Mouse (Mus musculus): ENCODE results near the gene Wipf1. TPM values are rescaled to one million over a fixed set of nuclear protein-coding genes. Genes with fewer than 3 reads are reported as not detected.

Wipf1 gene
- polyA plus RNA-seq, 1 experiment from 2014 or later, result 2.3 TPM

DNA sequence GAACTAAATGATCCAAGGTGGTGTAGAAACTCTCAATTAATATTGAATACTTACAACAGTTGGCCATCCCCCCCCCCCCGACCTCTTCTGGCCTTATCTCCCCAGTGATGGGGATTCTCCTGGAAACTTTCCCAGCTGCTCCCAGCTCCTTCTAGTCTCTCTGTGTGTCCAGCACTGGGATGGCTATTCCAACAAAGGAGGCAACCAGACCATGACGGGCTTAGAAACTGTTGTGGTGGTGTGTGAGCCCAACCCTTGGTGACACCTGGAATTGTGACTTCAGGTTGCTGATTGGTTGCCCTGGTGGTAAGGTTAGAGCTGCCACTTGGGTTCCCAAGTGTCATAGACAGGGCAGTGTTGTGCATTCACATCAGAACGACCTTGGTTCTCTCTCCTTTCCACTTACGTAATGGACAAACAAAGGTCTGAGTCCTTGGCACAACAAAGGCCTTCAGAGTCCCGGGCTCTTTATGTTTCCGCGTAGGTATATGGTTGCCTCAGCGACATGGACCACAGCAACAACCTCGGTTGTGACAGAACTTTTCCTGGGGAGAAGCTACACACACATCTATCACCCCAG lies 123.1 kb downstream of the Wipf1 start:
- H3K4me3 ChIP-seq, result no peak overlapping the region
- H3K4me1 ChIP-seq (replicated peaks), result peaks cover 4% of the 10 kb centered on the region; the same call in 1 of the 2 replicates
- H3K9ac ChIP-seq, result no peak overlapping the region
- no peak overlapping the region for H3K27ac ChIP-seq
- 86% methylated on average over 9 of the region's 9 CpGs for WGBS
- no peaks in the 10 kb centered on the region for H3K9me3 ChIP-seq
- no peak overlapping the region for H3K4me2 ChIP-seq
- no peaks in the 10 kb centered on the region for H3K27me3 ChIP-seq
- ATAC-seq (ENCODE audit: low FRiP score), result no peak
- H3K36me3 ChIP-seq, result no peaks in the 10 kb centered on the region

DNA sequence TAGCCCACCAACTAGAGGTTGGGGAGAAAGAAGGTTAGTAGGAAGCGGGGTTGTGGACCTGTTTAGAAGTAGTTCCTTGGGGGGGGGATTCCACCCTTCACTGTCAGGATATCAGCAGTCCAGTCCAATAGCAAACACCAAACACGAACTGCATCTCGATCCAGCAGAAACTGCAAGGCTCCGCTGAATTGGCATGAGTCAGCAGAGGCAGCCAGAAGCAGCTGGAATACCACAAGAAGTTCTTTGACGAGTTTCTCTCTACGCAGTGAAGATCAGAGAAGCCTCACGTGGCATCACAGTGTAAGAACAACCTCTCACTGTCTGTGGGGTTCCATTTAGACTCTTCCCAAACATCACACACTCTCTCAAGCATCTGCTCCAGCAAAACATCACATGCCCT lies 124.6 kb downstream of the Wipf1 start:
- no peak for ATAC-seq (ENCODE audit: low FRiP score)
- WGBS, result 90% methylated on average over 7 of the region's 7 CpGs
- no peaks in the 10 kb centered on the region for H3K36me3 ChIP-seq

DNA sequence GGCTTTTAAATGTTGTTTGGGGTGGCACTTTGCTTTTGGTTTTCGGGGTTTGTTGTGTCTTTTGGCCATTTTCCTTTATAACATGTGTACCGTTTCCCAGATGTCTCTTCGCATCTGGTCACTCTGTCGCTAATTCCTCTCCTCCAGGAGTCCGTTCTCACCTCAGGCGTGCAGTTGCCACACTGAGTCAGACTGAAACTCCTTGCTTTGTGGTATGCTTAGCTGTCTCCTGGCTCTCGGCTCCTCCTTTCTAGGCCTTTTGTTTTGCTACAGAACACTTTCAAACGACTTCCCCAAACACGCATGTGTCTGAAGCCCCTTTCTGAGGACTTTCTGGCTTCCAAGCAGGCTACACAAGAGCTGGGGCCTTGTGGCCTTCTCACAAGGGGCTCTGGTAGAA lies 125.1 kb downstream of the Wipf1 start:
- WGBS, result 87% methylated on average over 9 of the region's 9 CpGs
- no peak overlapping the region for H3K4me2 ChIP-seq
- H3K4me1 ChIP-seq (replicated peaks), result peaks cover 4% of the 10 kb centered on the region; the same call in 1 of the 2 replicates
- no peaks in the 10 kb centered on the region for H3K9me3 ChIP-seq
- no peak for ATAC-seq (ENCODE audit: low FRiP score)
- H3K9ac ChIP-seq, result no peak overlapping the region
- H3K27me3 ChIP-seq, result no peaks in the 10 kb centered on the region
- no peak overlapping the region for H3K27ac ChIP-seq
- H3K4me3 ChIP-seq, result no peak overlapping the region
- no peaks in the 10 kb centered on the region for H3K36me3 ChIP-seq

More for the DNA sequence above, 124.6 kb downstream of the Wipf1 start:
- no peaks in the 10 kb centered on the region for H3K9me3 ChIP-seq
- H3K4me1 ChIP-seq (replicated peaks), result peaks cover 4% of the 10 kb centered on the region; the same call in 1 of the 2 replicates
- no peak overlapping the region for H3K4me2 ChIP-seq
- H3K27ac ChIP-seq, result no peak overlapping the region
- H3K9ac ChIP-seq, result no peak overlapping the region
- H3K4me3 ChIP-seq, result no peak overlapping the region
- no peaks in the 10 kb centered on the region for H3K27me3 ChIP-seq

DNA sequence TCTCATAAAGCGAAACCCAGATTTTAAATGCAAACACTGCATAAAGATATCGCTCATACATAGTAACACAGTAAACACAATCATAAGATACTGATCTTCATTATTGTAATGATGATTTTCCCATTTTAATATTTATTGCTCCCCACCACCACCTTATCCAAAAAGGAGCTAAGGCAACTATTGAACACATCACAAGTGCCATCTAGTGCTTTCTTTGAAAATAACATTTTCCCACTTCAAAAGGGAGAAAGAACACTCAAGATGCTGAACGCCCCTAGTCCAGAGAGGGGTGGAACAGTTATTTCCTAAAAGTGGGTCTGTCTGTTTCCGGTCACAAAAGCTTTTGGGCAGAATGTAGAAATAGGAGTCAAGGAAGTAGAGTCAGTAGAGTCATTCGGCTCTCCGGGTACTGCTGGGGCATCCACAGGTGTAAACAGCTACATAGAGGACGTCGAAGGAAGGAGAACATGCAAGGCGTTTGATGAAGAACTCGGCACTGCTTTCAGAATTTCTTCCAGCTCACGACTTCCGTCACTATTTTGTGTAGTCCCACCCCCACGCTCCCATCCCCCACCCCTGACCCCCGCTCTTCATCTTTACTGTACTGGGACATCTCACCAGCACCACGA lies 126.0 kb downstream of the Wipf1 start:
- 84% methylated on average over 15 of the region's 15 CpGs for WGBS
- no peak overlapping the region for H3K9ac ChIP-seq
- H3K27ac ChIP-seq, result no peak overlapping the region
- peaks cover 4% of the 10 kb centered on the region; the same call in 1 of the 2 replicates for H3K4me1 ChIP-seq (replicated peaks)
- H3K4me3 ChIP-seq, result no peak overlapping the region
- ATAC-seq (ENCODE audit: low FRiP score), result no peak
- no peak overlapping the region for H3K4me2 ChIP-seq
- no peaks in the 10 kb centered on the region for H3K9me3 ChIP-seq
- H3K27me3 ChIP-seq, result no peaks in the 10 kb centered on the region
- H3K36me3 ChIP-seq, result no peaks in the 10 kb centered on the region

DNA sequence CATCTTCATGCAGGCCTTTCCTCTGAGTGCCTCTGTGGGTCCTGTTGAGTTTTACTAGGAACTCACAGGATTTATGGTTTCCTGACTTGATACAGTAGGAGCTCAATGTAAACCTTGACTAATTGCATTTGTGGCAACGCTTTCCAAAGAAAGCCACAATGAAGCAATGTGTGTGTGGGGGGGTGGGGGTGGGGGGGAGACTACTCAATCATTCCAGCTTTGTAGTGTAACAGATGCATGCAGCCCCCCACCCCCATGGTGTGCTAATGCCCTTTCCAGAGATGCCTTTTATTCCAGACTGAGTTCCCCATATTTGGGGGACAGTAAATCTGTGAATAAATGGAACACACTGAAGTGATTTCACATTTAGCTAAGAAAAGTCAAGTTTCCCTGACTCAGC lies 127.8 kb downstream of the Wipf1 start:
- H3K36me3 ChIP-seq, result no peaks in the 10 kb centered on the region
- no peaks in the 10 kb centered on the region for H3K9me3 ChIP-seq
- H3K9ac ChIP-seq, result no peak overlapping the region
- no peak overlapping the region for H3K4me2 ChIP-seq
- 48% methylated on average over 1 of the region's 1 CpGs for WGBS
- ATAC-seq (ENCODE audit: low FRiP score), result no peak
- H3K4me3 ChIP-seq, result no peak overlapping the region
- no peaks in the 10 kb centered on the region for H3K27me3 ChIP-seq
- no peak overlapping the region for H3K27ac ChIP-seq
- H3K4me1 ChIP-seq (replicated peaks), result peaks cover 4% of the 10 kb centered on the region; the same call in 1 of the 2 replicates

DNA sequence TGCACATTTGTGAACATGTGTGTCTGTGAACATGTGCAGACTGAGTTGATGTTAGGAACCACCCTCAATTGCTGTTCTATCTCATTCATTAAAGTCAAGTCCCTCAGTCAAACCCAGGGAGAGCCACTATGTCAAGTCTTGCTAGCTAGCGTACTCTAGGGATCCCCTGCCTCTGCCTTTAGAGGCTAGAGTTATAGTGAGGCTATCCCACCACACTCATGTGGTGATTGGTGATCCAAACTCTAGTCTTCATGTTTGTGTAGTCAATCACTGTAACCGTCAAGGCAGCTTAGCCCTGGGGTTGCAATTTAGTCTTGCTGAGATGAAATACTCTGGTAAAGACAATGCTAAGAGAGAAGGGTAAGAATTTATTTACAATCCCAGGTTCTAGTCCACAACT lies 132.1 kb downstream of the Wipf1 start:
- Histone ChIP-seq H3K4me2 (no peak overlapping the region), H3K9me3 (no peaks in the 10 kb centered on the region), H3K9ac (no peak overlapping the region), H3K4me3 (no peak overlapping the region), H3K27ac (no peak overlapping the region), H3K4me1 (replicated peaks) (peaks cover 4% of the 10 kb centered on the region; the same call in 1 of the 2 replicates), H3K27me3 (no peaks in the 10 kb centered on the region), H3K36me3 (no peaks in the 10 kb centered on the region)
- 97% methylated on average over 2 of the region's 2 CpGs for WGBS
- no peak for ATAC-seq (ENCODE audit: low FRiP score)

DNA sequence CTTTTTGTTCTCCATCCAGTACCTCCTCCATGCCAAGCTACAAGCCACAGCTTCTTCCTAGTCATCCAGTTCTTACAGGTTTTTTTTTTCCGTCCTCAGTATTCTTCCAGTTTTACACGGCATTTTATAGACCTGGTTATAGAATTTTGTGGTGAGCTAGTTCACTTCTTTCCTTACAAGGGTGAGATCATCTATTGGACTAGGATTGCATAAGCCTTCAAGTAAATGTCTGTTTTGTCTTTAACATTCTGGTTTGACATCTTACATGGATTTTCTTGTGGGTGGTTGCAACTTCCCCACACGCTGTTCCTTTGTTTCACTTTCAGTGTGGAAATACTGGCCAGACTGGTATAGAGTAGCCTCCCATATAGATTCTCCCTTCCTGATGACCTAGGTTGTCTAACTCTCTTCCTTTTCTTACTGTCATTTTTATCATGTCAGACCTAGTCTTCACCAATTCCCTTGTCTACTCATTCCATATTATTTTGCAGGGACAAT lies 132.7 kb downstream of the Wipf1 start:
- no peaks in the 10 kb centered on the region for H3K27me3 ChIP-seq
- 91% methylated on average over 3 of the region's 3 CpGs for WGBS
- no peak overlapping the region for H3K27ac ChIP-seq
- no peak overlapping the region for H3K4me2 ChIP-seq
- no peaks in the 10 kb centered on the region for H3K9me3 ChIP-seq
- H3K4me1 ChIP-seq (replicated peaks), result peaks cover 2% of the 10 kb centered on the region; the same call in 1 of the 2 replicates
- H3K9ac ChIP-seq, result no peak overlapping the region
- H3K4me3 ChIP-seq, result no peak overlapping the region
- no peaks in the 10 kb centered on the region for H3K36me3 ChIP-seq
- ATAC-seq (ENCODE audit: low FRiP score), result no peak

DNA sequence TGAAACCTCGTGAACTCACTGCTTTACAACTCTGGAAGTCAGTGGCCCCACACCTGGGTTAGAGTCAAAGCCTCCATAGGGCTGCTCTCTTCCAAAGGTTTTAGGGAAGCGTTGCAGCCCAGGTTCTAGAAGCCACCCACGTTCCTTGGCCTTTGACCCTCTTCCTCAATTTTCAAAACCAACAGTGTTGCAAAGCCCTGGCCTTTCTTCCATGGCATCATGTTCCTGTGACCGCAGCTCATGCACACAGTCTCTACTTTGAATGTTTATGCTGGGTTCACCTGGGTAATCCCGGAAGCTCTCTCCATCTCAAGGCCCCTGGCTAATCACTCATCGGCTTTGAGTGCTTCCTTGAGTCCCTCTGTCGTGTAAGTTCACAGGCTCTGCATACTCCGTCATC lies 134.0 kb downstream of the Wipf1 start:
- WGBS, result 83% methylated on average over 8 of the region's 8 CpGs
- no peaks in the 10 kb centered on the region for H3K27me3 ChIP-seq
- no peak overlapping the region for H3K4me3 ChIP-seq
- no peak for ATAC-seq (ENCODE audit: low FRiP score)
- H3K36me3 ChIP-seq, result no peaks in the 10 kb centered on the region
- H3K9me3 ChIP-seq, result no peaks in the 10 kb centered on the region
- no peak overlapping the region for H3K4me2 ChIP-seq
- H3K9ac ChIP-seq, result no peak overlapping the region
- no peaks in the 10 kb centered on the region for H3K4me1 ChIP-seq (replicated peaks)
- H3K27ac ChIP-seq, result no peak overlapping the region

DNA sequence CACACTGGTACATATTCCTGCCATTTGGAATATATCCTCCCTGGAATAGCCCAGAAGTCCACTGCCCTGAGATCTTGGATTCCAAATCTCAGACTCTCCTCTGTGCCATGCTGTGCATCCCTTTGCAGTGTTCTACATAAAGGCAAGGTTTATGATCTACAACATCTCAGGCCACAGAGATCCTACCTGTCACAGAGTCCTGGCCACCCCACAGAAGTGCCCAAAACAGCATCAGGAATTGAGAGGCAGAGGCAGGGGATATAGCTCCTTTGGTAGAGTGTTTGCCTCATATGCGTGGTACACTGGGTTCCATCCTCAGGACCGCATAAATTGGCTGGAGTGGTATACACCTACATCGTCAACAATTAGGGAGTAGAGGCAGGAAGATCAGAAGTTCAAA lies 135.1 kb downstream of the Wipf1 start:
- H3K27ac ChIP-seq, result no peak overlapping the region
- no peak overlapping the region for H3K9ac ChIP-seq
- 90% methylated on average over 3 of the region's 3 CpGs for WGBS
- H3K4me3 ChIP-seq, result no peak overlapping the region
- no peaks in the 10 kb centered on the region for H3K36me3 ChIP-seq
- no peak for ATAC-seq (ENCODE audit: low FRiP score)
- H3K4me1 ChIP-seq (replicated peaks), result no peaks in the 10 kb centered on the region
- no peak overlapping the region for H3K4me2 ChIP-seq
- H3K9me3 ChIP-seq, result no peaks in the 10 kb centered on the region
- H3K27me3 ChIP-seq, result no peaks in the 10 kb centered on the region

DNA sequence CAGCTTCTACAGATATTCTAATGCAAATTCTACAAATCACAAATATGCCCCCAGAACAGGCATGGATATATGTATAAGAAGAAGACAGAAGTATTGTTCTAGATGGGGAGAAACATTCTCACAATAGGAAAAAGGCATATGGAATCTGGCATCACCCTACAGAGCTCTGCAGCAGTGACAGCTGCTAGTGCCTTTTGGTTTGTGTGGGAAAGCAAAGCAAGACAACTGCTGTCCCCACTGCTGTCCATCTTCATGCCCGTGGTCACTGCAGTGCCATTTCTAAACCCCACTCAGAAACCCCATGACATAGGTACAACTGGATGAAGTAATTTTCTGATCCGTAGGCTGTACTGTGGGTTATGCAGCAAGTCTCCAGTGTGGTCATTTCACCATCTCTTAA lies 136.8 kb downstream of the Wipf1 start:
- Histone ChIP-seq H3K36me3 (no peaks in the 10 kb centered on the region), H3K4me1 (replicated peaks) (no peaks in the 10 kb centered on the region), H3K9me3 (no peaks in the 10 kb centered on the region), H3K4me2 (no peak overlapping the region), H3K27me3 (no peaks in the 10 kb centered on the region), H3K4me3 (no peak overlapping the region), H3K27ac (no peak overlapping the region), H3K9ac (no peak overlapping the region)
- ATAC-seq (ENCODE audit: low FRiP score), result no peak
- WGBS, result 78% methylated on average over 2 of the region's 2 CpGs

DNA sequence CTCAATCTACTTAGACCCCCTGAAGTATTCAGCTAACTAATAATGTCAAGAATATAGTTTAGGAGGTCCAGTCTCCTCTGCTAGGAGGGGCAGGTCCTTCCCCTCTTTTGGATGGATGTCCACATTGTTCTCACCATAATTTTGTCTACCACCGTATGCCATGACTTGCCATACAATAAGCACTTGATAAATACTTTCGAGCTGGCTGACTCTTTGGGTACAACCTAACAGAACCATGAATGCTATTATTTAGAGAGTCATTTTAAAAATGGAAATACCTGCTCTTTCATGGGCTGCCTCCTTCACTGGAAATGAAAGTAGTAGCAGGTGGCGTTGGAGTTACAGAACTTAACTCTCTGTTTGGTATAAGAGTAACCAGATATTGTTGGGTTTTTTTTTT lies 139.6 kb downstream of the Wipf1 start:
- Histone ChIP-seq H3K4me1 (replicated peaks) (peaks cover 8% of the 10 kb centered on the region), H3K4me2 (no peak overlapping the region), H3K27me3 (no peaks in the 10 kb centered on the region), H3K4me3 (no peak overlapping the region), H3K36me3 (no peaks in the 10 kb centered on the region), H3K9ac (no peak overlapping the region), H3K9me3 (no peaks in the 10 kb centered on the region), H3K27ac (no peak overlapping the region)
- WGBS, result 92% methylated on average over 3 of the region's 3 CpGs
- no peak for ATAC-seq (ENCODE audit: low FRiP score)

DNA sequence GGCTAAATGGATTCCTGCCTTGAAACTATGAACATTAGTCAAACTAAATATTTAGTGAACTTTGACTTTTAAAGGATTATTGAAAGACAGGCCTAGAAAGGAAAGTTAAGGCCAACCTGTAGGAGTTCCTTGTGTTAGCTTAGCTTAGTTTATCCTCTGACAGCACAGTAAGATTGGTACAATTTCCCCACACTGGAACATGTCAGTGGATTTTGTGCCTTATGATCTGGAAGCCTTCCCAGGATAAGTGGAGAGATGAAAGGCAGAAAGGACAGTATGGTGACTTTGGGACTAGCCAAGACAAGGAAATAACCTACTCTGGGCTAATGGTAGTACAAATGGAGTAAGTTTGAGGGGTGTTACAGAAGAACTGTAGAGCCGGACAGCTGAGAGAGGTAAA lies 141.7 kb downstream of the Wipf1 start:
- WGBS, result 87% methylated on average over 1 of the region's 1 CpGs
- no peak overlapping the region for H3K9ac ChIP-seq
- no peak overlapping the region for H3K4me2 ChIP-seq
- peaks cover 8% of the 10 kb centered on the region for H3K4me1 ChIP-seq (replicated peaks)
- 0 out of 2 replicates have a peak, but pooled peaks cover 4% of the 10 kb centered on the region for H3K27me3 ChIP-seq
- H3K9me3 ChIP-seq, result no peaks in the 10 kb centered on the region
- ATAC-seq (ENCODE audit: low FRiP score), result no peak
- no peak overlapping the region for H3K27ac ChIP-seq
- no peak overlapping the region for H3K4me3 ChIP-seq
- no peaks in the 10 kb centered on the region for H3K36me3 ChIP-seq

Data from hindbrain, embryonic 13.5 days (tissue).